Mouse (Mus musculus) natural killer cell, adult 2 months (primary cell): Measurements from ENCODE around the gene D230025D16Rik.
"Not testable (repeated sequence)": the region's sequence is repeated elsewhere in the genome, so short reads cannot be mapped to it uniquely, and the experiment has no call there.

ENCODE experiments used
- DNase-seq, 2 experiments: peaks; one replicate each; pipeline ENCODE4 v3.0.0; 2022; ENCODE audit warnings: low spot score in 2 of 2

Gene D230025D16Rik

GRCm38 (mm10) chr8:105268342-105269074, 43.6 kb downstream of the D230025D16Rik start:
- DNase-seq: no peak

DNA sequence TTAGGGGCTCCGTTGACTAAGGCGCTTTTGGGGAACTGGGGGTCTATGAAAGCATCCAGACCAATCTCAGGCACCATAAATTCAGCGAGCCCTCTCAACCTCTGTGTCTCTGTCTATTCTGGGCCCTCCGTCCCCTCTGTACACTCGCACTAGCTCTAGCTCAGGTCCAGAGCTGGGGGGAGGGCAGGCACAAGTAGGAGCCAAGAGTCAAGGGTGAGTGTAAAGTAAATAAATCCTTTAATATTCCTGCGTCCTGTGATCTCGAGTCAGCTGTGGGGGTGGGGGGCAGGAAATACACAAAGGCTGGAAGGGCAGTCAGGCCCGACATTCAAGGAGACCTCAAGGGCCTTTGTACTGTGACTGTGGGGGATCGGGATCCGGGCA, 44.1 kb downstream of the D230025D16Rik start:
- DNase-seq: no peak

DNA sequence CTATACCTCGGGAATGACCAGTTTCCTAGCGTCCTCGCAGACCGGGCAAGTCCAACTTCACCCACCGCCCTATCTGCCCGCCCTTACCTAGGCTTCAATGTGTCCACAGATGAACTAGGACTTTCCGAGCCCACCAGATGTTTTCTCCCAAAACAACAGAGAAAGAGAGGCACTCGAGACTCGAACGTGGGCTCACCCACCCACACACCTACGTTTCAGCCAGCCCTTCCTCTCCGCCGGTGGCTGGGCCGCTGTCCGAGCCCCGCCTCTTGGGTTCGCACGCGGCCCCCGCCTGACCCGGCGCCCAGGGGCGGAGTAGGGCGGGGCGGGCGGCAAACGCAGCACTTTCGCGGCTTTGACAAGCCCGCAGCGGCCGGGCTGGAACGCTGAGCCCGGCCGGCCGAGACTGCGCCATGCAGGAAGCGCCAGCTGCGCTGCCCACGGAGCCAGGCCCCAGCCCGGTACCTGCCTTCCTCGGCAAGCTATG, 44.6 kb downstream of the D230025D16Rik start, which contains the start of gene Hsf4:
Hsf4 (plus strand) TSS at position 341 of the 487 bp plus-strand sequence.
- DNase-seq: peak; percentile 37 to 49

DNA sequence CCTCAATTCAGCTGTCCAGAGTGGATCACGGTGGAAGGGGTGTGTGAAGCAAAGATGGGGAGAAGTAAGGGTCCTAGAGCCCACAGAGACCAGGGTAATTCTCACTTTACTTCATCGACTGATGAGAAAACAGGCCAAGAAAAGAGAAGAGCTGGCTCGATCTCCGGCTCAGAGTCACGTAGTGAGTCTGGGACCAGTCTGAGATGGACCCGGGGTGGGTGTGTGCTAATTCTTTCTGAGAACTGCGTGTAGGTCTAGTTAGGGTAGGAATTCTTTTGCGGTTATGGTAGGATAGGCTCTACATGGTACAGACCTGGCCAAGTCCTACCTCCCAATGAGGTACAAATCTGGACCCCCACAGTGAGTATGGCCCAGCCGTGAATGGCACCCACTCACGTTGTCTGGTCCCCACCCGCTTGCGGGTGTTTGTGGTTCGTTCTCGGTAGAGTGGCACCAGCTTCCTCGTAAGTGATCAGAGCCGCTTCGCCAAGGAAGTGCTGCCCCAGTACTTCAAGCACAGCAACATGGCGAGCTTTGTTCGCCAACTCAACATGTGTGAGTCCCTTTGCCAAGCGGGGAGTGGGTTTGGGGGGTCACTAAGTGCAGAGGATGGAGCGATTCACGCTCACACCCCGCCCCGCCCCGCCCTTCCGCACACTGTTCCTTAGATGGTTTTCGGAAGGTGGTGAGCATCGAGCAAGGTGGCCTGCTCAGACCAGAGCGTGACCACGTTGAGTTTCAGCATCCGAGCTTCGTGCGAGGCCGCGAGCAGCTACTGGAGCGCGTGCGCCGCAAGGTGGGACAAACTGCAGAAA, 45.4 kb downstream of the D230025D16Rik start:
- DNase-seq: peak; percentile 48 to 55

DNA sequence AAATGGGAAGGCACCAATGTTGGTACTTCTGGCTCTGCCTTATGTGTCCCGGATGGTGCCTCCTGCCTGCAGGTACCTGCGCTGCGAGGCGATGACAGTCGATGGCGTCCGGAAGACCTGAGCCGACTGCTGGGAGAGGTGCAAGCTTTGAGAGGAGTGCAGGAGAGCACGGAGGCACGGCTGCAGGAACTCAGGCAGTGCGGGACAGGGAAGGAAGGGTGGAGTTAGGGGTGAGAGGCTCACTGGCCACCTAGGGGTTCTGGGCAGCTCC, 45.9 kb downstream of the D230025D16Rik start:
- no peak for DNase-seq

GRCm38 (mm10) chr8:105275387-105275786, 50.4 kb downstream of the D230025D16Rik start:
- no peak for DNase-seq

- no peak for DNase-seq
Measured at GRCm38 (mm10) chr8:105275840-105276239, 50.9 kb downstream of the D230025D16Rik start, which contains the start of gene Nol3. TSS of gene Nol3 (plus strand) at chr8:105276140.

DNA sequence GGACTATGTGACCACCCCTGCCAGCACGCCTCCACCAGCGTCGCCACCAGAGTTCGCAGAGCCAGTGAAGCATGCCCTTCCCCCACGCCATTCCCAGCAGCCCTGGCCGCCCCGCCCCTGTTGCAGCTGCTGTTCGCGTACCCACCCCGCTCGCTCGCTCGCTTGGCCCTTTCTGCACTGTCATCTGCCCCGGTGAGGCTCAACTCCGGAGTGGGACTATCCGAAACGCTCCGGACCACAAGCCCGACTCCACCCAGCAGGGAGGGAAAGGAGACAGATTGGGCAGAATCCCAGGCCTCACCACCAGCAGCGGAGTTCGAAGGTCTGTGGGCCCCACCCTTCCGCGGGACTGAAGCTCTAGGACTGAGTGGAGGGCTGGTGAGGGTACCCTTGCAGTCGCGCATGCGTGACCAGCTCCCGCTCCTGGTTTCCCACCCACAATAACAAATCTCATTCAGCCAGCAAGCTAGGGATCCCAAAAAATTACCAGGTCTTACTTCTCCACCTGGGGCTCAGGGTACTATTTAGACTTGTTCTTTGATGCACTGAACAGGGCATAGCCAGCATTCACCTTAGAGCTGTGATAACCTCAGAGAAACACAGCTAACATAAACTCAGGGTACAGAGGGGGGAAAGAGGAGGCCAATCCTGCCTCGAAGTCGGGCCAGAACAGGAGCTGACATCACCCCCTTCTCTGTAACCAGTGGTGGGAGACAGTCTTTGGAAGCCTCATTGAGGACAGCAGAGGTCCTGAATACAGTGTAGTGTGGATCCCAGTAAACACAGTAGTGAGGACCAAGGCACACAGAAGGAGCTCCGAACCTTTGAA, 51.6 kb downstream of the D230025D16Rik start:
- no peak for DNase-seq

DNA sequence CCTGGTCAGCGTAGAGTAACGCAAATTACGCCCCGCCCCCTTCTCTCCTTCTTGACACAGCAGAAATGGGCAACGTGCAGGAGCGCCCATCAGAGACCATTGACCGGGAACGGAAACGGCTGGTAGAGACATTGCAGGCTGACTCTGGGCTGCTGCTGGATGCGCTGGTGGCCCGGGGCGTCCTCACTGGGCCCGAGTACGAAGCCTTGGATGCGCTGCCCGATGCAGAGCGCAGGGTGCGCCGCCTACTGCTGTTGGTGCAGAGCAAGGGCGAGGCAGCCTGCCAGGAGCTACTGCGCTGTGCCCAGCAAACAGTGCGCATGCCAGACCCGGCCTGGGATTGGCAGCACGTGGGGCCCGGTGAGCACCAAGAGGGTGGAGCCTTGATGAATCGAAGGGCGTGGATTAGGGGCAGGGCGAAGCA, 54.0 kb downstream of the D230025D16Rik start:
- DNase-seq: no peak

- DNase-seq: no peak
Measured at GRCm38 (mm10) chr8:105280567-105280966, 55.6 kb downstream of the D230025D16Rik start.

DNA sequence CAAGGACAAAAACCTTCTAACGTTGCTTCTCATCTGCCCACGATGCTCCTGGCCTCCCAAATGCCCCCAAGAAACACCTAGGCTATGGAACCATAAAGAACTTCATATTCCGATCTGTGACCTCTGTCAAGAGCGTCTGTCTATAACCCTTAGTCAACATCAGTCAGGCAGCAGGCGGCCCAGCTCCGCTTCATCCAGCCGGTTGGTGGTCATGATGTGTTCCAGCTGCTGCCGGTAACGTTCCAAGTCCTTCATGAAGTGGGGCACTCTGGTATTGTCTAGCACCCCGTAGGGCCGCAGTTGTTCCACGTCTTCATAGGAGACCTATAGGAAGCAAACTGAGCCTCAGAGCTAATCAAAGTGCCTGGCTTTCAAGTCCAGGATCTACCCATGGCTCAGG, 56.9 kb downstream of the D230025D16Rik start:
- no peak for DNase-seq

- no peak for DNase-seq
Measured at GRCm38 (mm10) chr8:105282239-105282638, 57.3 kb downstream of the D230025D16Rik start.

- no peak for DNase-seq
Measured at GRCm38 (mm10) chr8:105283074-105283473, 58.1 kb downstream of the D230025D16Rik start.

DNA sequence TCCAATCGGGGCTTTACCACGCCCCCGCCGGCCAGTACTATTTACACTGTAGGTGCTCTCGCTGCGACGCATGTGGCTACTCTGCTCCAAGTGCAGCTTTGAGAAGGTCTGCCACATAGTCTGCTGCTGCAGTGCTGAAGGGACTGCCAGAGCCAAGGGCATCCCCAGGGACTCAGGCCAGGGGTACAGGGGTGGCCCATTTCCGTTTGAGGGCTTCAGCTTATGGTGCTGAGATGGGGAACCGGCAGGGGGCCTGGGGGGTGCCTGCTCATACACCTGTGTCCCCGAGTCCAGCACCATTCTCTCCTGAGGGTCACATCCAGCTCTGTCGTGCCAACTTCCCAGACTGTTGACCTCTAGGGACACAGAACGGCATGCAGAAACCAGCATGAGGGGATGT, 60.6 kb downstream of the D230025D16Rik start:
- DNase-seq: no peak

- DNase-seq: no peak
Measured at GRCm38 (mm10) chr8:105286907-105287306, 62.0 kb downstream of the D230025D16Rik start.

- no peak for DNase-seq
Measured at GRCm38 (mm10) chr8:105288231-105288630, 63.3 kb downstream of the D230025D16Rik start.

DNA sequence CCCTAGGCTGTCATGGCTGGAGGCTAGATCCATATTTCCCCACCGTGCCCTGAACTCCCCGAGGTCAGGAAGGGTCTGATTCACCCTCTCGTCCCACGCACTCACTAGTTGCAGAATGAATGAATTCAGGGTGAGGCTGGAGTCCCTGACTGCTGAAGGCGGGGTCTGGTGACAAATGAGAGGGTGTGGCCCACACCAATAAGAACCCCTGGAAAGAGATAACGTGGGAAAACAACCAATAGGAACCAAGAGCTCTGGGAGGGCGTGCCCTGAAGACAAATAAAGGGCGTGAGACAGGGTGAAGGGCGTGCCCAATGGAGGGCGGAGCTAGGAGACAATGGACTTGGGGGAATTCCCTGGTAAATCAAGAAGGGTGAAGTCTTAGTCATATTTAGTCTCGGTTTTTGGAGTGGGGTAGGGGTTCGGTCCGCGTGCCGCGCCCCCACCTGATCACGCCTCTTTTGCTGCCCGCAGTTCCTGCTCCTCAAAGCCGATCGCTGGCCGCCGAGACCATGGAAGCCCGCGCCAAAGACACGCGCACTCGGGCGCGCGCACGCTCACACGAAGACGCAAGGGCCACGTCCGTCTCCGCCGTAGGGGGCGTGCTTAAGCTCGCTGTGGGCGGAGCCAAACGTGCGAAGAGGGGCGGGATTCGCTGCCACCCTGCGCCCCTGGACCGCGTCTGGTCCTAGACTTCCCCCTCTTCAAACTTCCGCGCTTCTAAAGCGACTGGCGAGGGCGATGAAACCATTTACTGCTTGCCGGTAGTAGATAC, 64.2 kb downstream of the D230025D16Rik start:
- DNase-seq: peak; percentile 89 to 95

DNA sequence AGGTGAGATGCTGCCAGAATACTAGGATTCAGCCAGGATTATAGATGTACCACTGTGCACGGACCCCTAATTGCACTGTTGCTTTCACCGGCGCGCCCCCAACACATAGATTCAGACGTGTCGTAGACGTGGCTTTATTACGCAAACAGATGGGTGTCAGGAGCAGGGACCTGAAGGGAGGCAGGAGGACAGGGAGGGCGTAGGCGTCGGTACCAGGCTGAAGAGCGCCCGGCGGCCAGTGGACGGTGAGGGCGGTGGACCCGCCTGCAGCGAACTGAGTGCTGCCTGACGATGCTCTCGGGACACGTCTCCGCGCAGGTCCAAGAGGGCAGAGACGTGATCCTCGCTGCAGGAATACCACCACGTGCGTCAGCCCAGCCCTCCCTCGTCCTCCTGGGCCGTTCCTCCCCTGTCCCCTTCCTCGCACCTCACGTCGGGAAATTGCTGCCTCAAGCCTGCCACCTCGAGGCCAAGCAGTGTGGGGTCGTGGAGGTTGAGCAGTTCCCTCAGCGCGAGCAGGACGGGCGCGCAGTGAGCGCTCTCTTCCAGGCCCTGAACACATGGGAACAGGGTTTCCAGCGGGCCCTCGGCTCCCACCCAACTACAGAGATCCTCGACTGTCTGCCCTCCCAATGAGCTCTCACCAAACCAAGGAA, 65.0 kb downstream of the D230025D16Rik start, which contains the start of gene 4931428F04Rik:
4931428F04Rik (minus strand) TSS at position 60 of the 656 bp plus-strand sequence.
- no peak for DNase-seq

DNA sequence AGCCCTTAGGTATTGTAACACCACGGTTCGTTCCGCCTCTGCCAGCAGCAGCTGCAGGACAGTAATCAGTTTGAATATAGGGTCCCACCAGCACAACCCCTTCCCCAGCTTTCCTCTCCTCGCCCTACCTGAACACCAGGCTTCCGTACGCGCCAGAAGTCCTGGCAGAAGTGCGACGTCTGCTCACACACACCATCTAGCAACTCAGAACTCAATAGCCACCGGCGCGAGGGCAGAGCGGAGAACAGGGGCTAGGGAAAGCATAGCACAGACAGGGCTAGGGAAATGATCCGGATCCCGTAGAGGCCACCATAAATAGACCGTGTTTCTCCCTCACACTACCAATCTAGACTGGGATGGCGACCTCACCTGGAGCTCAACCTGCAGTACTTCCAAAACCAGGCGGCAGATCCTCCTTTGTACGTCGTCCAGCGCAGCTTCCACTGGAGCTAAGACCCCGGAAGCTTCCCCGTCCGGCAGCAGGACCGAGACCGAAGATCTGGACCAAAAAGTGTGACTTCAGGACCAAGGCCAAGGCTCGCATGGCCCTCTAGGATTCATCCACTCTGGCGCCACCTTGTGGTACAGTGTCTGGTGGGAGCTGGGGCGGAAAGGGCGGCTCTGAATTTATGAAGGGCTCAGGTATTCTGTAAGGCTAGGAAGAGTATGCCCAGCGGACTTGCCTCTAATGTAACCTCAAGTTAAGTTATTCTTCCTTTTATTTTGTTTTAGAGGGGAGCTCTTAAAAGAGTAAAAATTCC, 65.8 kb downstream of the D230025D16Rik start:
- DNase-seq: peak; percentile 84 to 91

- DNase-seq: not testable (repeated sequence)
Measured at GRCm38 (mm10) chr8:105291364-105291763, 66.4 kb downstream of the D230025D16Rik start.
